Mouse (Mus musculus): Measurements from ENCODE around the gene Cstad.

DNA sequence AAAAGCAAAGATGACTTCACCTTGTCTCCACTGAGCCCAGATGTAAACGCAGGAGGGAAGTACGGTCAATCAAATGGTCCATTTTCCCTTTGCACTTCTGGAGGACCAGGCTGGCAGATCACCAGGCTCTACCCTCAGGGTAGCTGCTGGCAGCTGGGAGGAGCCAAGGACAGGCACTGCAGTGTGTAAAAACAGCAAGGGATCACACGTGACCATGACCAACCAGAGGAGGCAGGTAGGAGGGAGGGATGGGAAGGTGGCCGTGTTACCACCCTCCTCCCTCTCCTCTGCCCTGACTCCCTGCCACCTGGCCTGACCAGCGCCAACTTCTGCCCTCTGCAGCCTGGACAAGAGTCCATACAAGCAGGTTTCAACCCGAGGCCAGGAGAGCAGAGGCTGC is 59.7 kb downstream of the Cstad start:
- TF ChIP-seq CTCF (IDR thresholded peaks at IDR 0.05; ENCODE audit: low read depth), result no peak
- TF ChIP-seq EP300 (optimal IDR thresholded peaks at IDR 0.05), result no peak
